Mouse (Mus musculus) testis, adult 10 weeks (tissue): Measurements from ENCODE around the gene Pdzk1. TPM values are rescaled to one million over a fixed set of nuclear protein-coding genes. Genes with fewer than 3 reads are reported as not detected.

Experiments
- polyA plus RNA-seq: library from polyadenylated mRNA; stranded (reverse); fragments of 350-450 nt; fragmentation: Illumina TruSeq; extraction: RNeasy Lipid Tissue Mini Kit (QIAGEN cat#74804); gene quantifications from one replicate; pipeline ENCODE4 v1.2.3, GENCODE M21; 2014; ENCODE audit warnings: low read depth, low replicate concordance

Pdzk1 gene
- polyA plus RNA-seq = 152 TPM

DNA sequence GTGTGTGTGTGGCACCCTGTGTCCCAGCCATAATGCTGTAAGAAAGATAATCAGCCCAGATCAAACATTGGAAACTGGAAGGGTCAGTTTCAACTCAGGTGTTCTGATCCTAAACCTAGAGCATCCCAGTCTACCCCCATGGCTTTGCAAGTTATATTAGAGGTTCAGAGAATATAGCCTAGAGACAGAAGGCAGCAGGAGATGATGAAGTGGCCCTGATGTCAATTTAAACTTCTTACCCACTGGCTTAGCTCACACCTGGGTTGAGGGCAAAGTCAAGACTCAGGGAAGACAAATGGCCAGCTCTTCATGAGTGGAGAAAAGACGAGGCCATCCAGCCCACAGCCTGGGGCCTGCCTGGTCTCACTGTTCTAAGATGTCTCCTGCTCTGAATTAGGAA is at the start of gene Pdzk1, which contains the start of gene Cd160:
Gene Pdzk1, plus strand, starts transcription at position 301 of the 400 bp plus-strand sequence.
Gene Cd160, minus strand, starts transcription at position 368 of the 400 bp plus-strand sequence.

DNA sequence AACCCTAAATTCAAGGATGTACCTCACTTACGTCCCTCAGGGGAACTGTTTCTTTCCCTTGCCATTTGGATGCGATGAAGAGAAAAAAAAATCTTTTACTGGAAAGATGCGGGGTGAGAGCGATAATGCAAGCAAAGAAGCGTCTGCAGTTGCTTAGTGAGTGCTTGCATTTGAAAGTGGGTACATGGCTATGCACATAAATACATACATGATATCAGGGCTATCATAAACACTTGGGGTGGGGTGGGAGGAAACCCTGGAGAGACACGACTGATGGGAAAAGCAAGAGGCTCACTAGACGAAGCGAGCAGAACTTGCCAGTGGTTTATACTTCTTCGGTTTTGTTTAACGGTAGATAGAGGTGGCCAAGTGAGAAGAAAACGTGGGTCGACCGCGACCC is 75.3 kb downstream of the Pdzk1 start, which contains the start of gene Gja5:
Gene Gja5, plus strand, starts transcription at position 301 of the 400 bp plus-strand sequence.

DNA sequence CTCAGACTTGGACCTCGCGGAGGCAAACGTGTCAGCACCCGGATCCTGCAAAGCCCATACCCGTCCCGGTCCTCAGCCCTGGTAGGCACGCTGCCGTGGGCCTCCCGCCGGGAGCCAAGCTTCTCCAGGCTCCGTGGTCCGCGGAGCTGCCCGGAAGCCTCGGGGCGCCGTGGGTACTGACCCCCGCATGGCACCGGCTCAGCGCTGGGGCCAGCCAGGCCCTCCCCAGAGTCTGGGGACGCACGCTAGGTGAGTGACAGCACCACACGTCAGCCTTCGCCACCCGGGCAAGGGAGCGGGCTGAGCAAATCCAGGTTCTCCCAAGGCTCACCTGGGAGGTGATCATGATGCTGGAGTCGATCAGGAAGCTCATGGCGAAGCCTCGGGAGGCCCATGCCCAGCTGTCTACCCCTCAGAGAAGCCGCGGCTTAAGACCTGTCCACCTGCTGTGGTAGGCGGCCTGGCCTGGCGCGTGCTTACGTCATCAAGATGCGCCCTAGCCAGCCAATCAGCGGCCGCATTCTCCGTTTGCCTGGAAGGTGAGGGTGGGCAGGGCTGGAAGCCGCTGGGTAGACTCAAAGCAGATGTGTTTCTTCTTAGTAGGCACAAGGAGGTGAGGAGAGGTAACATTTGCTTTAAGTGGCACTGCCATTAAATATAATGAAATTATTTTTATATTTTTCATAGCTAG is 75.9 kb downstream of the Pdzk1 start, which contains the start of gene Gpr89:
Gene Gpr89, minus strand, starts transcription at position 496 of the 691 bp plus-strand sequence.

Other genes starting within 250 kb of the Pdzk1 start
- gene Polr3gl, start 235.1 kb upstream of the Pdzk1 start, polyA plus RNA-seq = 42.6 TPM
- gene Ankrd34a, start 232.6 kb upstream of the Pdzk1 start, polyA plus RNA-seq = not detected
- gene Lix1l, start 228.1 kb upstream of the Pdzk1 start, polyA plus RNA-seq = 10.0 TPM
- gene Rbm8a, start 199.4 kb upstream of the Pdzk1 start, polyA plus RNA-seq = 20.2 TPM
- 22.0 TPM for gene Pex11b, start 193.9 kb upstream of the Pdzk1 start, polyA plus RNA-seq
- not detected for gene Gm42957, start 193.8 kb upstream of the Pdzk1 start, polyA plus RNA-seq
- gene Itga10, start 183.7 kb upstream of the Pdzk1 start, polyA plus RNA-seq = 0.17 TPM
- 0.17 TPM for gene Ankrd35, start 159.2 kb upstream of the Pdzk1 start, polyA plus RNA-seq
- 1.3 TPM for gene Pias3, start 132.9 kb upstream of the Pdzk1 start, polyA plus RNA-seq
- gene Nudt17, start 120.7 kb upstream of the Pdzk1 start, polyA plus RNA-seq = 0.10 TPM
- gene Polr3c, start 101.7 kb upstream of the Pdzk1 start, polyA plus RNA-seq = 29.0 TPM
- gene Rnf115, start 101.6 kb upstream of the Pdzk1 start, polyA plus RNA-seq = 36.1 TPM
- not detected for gene Cd160, start 67 bp downstream of the Pdzk1 start, polyA plus RNA-seq
- gene Gja5, start 75.4 kb downstream of the Pdzk1 start, polyA plus RNA-seq = 0.17 TPM
- gene Gpr89, start 76.1 kb downstream of the Pdzk1 start, polyA plus RNA-seq = 10.7 TPM
- 0.13 TPM for gene Gja8, start 96.7 kb downstream of the Pdzk1 start, polyA plus RNA-seq